Mouse (Mus musculus) megakaryocyte, embryonic 14.5 days (primary cell): Measurements from ENCODE around the gene Dusp16.

Experiments used
- FLI1 ChIP-seq: IDR thresholded peaks from 2 replicates; pipeline ENCODE4 v1.6.1; 2012; ENCODE audit warnings: low read length, inconsistent platforms, mixed read lengths
- GATA1 ChIP-seq: IDR thresholded peaks from 3 replicates; pipeline ENCODE4 v1.6.1; 2012; ENCODE audit warnings: mixed read lengths, low read length, inconsistent platforms, borderline replicate concordance

DNA sequence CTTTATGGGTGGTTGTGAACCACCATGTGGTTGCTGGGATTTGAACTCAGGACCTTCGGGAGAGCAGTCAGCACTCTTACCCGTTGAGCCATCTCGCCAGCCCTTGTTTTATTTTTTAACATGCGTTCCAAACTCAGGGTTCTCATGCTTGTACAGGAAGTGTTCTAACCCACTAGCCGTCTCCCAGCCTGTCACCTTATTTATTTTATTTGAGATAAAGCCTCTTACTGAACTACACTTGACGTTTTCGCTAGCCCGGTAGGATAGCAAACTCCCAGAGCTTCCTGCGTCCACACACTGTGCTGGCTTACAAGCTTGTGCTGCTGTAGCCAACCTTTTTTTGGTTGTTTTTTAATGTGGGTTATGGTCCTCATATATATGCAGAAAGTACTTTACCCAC, 126.6 kb downstream of the Dusp16 start:
- TF ChIP-seq GATA1 (no peak), FLI1 (no peak)
